Mouse (Mus musculus): ENCODE measurements around the gene Rcl1.

- TF ChIP-seq CTCF (IDR thresholded peaks at IDR 0.05) (no peak), EP300 (IDR thresholded peaks at IDR 0.05) (no peak)
Observed at GRCm38 (mm10) chr19:29100874-29101542, at the start of gene Rcl1.
